Mouse (Mus musculus) bone marrow macrophage, adult 2 months (primary cell): ENCODE data around the gene Tas1r3.

Source experiments
- CTCF ChIP-seq: IDR thresholded peaks from 2 replicates; pipeline ENCODE4 v1.5.1; 2012; ENCODE audit warnings: low read depth, mild to moderate bottlenecking, low read length, moderate library complexity
- POLR2A ChIP-seq: IDR thresholded peaks from 2 replicates; pipeline ENCODE4 v1.6.1; 2012; ENCODE audit warnings: mild to moderate bottlenecking, low read depth, low read length, borderline replicate concordance

GRCm38 (mm10) chr4:155856071-155856470 is 7.1 kb downstream of the Tas1r3 start:
- TF ChIP-seq POLR2A: no peak
- no peak for TF ChIP-seq CTCF
